Comparison of ENCODE assay signal across 9 mouse cellular contexts in the genomic region with DNA sequence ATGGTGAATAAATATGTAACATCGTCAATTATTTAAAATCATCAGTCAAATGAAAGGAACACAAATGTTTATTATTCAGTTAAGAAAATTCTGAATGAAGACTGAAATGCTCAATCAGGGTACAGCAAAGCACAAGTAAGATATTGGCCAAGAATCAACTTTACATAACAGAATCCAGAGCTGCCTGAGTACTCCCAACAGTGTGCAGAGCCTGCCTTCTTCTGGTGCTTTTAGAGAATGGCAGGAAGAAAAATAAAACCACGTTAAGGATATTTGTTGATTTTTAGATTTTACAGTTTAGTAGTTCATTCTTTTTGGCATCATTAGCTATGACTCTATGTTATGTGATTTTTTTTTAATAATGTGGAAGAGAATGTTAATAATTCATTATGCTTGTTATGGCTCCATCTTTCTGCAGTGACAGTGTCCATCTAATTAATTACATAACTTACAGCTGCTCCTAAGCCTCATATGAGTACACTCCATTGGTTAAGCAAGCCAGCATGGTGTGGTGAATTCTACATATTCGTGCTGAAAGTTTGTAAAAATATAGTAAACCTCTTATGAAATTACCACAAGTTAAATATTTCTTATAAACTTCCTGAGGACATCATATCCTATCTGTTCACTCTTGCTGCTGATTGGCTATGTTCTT.
DNase-seq lines count a peak whose midpoint lies in the region; ATAC-seq and TF ChIP-seq lines count a peak whose summit lies in the region.
"Had no signal": no experiment of that assay in that cellular context is flagged by ENCODE, and none has a peak within 500 bp of the region (broad histone marks: within the 10 kb centered on the region; RNA-seq: fewer than 3 reads in every experiment).

No protein-coding gene starts in this region.

- no peak overlapping the region for H3K27ac ChIP-seq in left cerebral cortex, adult 2 months
- H3K27ac ChIP-seq in forebrain, embryonic 15.5 days (replicated peaks), result no peak overlapping the region
- H3K27ac ChIP-seq in neural tube, embryonic 14.5 days (ENCODE audit: low read depth, low read length), result no peak overlapping the region

- no peak overlapping the region for H3K4me3 ChIP-seq in left cerebral cortex, adult 2 months
- H3K4me3 ChIP-seq in forebrain, embryonic 15.5 days, result no peak overlapping the region
- H3K4me3 ChIP-seq in neural tube, embryonic 14.5 days (ENCODE audit: low read depth, low read length), result no peak overlapping the region

- WGBS in forebrain, embryonic 15.5 days, result 49% methylated on average over 3 of the region's 3 CpGs
- 52% methylated on average over 3 of the region's 3 CpGs for WGBS in neural tube, embryonic 14.5 days

- H3K4me1 ChIP-seq in forebrain, embryonic 15.5 days, result no peaks in the 10 kb centered on the region
- no peaks in the 10 kb centered on the region for H3K4me1 ChIP-seq in neural tube, embryonic 14.5 days (ENCODE audit: control insufficient read depth, insufficient read depth, low read length)

- H3K9me3 ChIP-seq in forebrain, embryonic 15.5 days, result no peaks in the 10 kb centered on the region
- H3K9me3 ChIP-seq in neural tube, embryonic 14.5 days (ENCODE audit: control insufficient read depth, low read length), result no peaks in the 10 kb centered on the region

- no peaks in the 10 kb centered on the region for H3K27me3 ChIP-seq in forebrain, embryonic 15.5 days
- H3K27me3 ChIP-seq in neural tube, embryonic 14.5 days (ENCODE audit: control insufficient read depth, insufficient read depth, low read length), result no peaks in the 10 kb centered on the region

- intact Hi-C loops in left cerebral cortex, adult 2 months (cut with DNase I), result loop anchor here (1.0 to 10.0 kb wide), 4 partner anchors 347 to 887 kb away; partner anchors contain the start of gene Kcna4

- H3K36me3 ChIP-seq in forebrain, embryonic 15.5 days, result no peaks in the 10 kb centered on the region
- H3K36me3 ChIP-seq in neural tube, embryonic 14.5 days (ENCODE audit: control insufficient read depth, insufficient read depth, low read length), result no peaks in the 10 kb centered on the region

- no peak overlapping the region for H3K4me2 ChIP-seq in forebrain, embryonic 15.5 days (replicated peaks)
- H3K4me2 ChIP-seq in neural tube, embryonic 14.5 days (ENCODE audit: low read depth, low read length), result no peak overlapping the region

- no peak overlapping the region for H3K9ac ChIP-seq in forebrain, embryonic 15.5 days (replicated peaks)
- H3K9ac ChIP-seq in neural tube, embryonic 14.5 days (replicated peaks; ENCODE audit: low read depth, low read length), result no peak overlapping the region

- peak; percentile 8 for DNase-seq in cerebellum, adult 9-10 months
- DNase-seq in cerebellum, adult 11 months, result no peak
- peak in 1 of 2 experiments; percentile 33 for DNase-seq in left cerebral cortex, adult 2 months (ENCODE audit: extremely low spot score in 1 of 2, low spot score in 2 of 2)
- no peak for DNase-seq in left cerebral cortex, adult 8-10 months (ENCODE audit: low spot score in 2 of 2)
- DNase-seq in B cell, adult 2 months, result no peak
- no peak for DNase-seq in spleen, postnatal 4 days (ENCODE audit: low spot score in 2 of 2)
- DNase-seq: liver had no signal

- TF ChIP-seq CTCF in left cerebral cortex, adult 2 months (IDR thresholded peaks at IDR 0.05), result peak; percentile 93

- peak; percentile 96 for ATAC-seq in forebrain, embryonic 15.5 days (replicated peaks)
- ATAC-seq in neural tube, embryonic 14.5 days (ENCODE audit: low read depth), result peak; percentile 88
